Mouse (Mus musculus) embryo, embryonic 9.5 days (tissue): ENCODE results near the gene E2f4.

Experiments used
- DNase-seq: peaks from one replicate; pipeline ENCODE4 v3.0.0-alpha.2; 2017; ENCODE audit errors: extremely low spot score

The E2f4 gene

DNA sequence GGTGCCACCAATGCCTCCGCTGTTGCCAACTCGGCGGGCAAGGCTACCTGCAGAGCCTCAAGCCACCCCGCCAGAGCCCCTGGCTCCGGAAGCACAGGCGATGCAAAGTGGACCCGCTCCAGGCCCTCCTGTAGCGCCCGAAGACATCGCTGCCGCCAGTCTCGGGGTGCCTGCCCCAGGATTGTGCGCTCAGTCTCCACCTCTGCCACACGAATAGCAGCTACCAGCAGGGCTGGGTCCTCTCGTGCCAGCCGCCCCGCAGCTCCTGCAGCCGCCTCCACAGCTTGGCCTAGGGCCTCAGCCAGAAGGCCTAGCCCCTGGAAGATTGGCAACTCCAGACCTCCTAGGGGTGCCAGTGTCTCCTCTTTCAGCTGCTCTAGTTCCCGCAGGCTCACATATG is 4.1 kb upstream of the E2f4 start:
- no peak for DNase-seq

DNA sequence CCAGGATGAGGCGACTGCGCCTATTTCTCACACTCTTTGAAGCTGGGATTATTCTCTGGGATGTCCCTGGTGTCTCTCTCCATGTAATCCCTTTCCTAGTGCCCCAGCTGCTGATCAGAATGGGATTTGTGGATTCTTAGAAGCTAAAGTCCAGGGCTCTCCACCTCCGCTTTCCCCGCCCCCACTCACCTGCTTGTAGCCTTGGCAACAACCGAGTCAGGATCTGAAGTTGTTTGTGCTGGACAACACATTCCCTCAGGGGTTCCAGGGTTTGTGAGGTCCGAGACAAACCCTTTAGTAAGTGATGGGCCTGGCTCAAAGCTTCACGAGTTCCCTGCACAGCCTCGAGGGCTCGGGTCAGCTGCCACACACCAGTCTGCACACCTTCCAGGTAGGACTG is 2.7 kb upstream of the E2f4 start:
- DNase-seq, result no peak

DNA sequence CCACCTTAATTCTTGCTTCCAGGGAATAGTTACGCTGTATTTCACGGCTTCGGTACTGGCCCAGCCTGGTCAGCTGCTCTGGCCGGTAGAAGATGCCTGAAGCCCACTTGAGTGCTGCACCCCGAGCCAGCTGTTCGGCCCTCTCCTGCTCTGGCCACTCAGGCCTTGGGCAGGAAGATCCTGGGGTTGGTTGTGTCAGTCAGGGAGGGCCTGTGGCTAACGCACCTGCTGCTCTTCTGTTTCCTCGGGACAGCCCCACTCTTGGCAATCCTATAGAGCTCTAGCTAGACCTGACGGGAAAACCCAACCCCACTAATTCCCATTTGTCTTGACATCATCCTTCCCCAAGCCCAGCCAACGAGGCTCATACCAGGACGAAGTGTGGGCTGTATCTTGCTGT is 2.2 kb upstream of the E2f4 start:
- DNase-seq, result no peak

DNA sequence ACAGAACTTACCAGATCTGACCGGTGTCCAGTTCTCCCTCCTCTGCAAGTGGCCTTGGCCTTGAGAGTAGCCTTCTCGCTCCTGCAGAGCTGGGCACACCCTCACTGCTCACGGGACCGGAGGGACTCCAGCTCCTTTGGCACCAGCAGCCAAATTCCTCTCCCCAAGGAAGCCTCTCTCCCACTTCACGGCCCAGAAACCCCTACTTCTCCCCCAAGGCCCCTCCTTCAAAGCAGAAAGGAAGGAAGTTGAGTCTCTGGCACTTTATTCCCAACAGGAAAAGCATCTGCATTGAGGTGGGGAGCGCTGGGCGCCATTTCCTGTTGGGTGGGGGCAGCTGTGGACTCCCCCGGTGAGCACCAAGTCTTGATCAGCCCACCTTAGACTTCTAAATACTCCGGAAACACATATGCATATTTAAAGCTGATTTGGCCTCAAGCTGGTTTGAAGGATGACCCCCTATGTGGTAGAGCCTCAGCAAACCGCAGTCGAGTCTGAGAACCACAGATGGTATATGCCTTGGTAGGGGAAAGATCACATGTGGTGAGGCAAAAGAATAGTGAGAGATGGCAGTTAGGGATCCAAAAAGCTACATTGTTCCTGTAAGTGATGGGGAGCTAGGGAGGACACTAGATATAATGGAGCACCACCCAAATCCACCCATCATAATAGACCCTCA is 1.4 kb upstream of the E2f4 start, which contains the start of gene Exoc3l:
TSS of gene Exoc3l (minus strand) at position 207 of the 679 bp plus-strand sequence.
- DNase-seq, result no peak

DNA sequence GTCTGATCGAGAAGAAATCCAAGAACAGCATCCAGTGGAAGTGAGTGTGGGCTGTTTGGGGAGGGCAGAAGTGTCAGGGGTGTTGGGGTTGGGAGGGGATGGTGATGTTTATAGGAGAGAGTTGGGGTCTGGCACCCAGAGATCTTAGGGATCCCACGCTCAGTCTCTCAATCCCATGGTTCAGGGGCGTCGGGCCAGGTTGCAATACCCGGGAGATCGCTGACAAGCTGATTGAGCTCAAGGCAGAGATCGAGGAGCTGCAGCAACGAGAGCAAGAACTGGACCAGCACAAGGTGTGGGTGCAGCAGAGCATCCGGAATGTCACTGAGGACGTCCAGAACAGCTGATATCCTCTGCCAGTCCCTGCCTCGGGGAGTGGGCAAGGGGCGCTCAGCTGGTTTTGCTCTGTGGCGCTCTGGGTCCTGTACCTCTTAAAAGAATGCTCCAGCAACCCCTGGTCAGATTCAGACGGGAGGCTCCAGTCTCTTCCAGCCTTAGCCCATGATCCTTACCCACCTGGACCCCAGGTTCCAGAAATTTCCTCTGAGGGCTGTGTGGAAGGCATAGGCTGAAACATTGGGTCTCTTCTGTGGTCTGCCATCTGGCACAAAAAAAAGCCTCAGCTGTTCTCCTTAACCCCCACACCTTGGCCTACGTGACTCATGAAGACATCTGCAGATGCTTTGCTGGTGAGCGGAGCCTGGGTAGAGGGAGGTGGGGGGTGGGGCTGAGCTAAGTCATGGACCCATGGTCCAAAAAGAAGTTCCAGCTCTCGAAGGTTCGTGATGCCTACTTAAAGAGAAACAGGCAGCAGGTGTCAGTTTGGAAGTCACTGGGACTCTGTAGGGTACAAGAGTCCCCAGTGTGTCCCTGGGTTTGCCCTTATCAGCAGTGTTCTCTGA is 1.1 kb downstream of the E2f4 start:
- no peak for DNase-seq

DNA sequence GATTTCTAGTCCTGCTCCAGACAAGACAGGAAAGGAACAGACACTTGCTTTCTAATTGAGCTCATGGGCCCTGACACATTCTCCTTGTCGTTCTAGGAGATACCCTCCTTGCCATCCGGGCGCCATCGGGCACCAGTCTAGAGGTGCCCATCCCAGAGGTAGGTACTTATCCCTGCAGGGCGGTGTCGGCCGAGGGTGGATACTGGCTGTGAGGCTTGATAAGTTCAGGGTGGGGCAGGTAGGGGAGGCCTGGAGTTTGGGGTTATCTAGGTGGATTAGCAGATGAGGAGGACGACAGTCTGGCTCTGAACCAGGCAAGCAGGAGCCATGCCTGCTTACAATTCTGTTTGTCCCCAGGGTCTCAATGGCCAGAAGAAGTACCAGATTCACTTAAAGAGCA is 2.5 kb downstream of the E2f4 start:
- no peak for DNase-seq

DNA sequence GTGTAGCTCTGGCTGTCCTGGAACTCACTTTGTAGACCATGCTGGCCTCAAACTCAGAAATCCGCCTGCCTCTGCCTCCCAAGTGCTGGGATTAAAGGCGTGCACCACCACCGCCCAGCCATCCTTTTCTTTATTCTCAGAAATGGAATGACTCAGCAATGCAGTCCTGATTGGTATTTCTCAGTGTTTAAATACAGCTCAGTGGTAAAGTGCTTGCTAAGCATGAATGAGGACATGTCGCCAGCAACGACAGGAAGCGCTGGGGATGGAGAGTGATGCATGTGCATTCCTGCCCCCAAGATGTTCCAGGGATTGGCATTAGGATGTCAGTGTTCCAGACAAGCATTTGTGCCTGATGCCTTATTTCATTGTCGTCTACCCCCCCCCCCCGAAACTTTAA is 5.9 kb downstream of the E2f4 start:
- no peak for DNase-seq

DNA sequence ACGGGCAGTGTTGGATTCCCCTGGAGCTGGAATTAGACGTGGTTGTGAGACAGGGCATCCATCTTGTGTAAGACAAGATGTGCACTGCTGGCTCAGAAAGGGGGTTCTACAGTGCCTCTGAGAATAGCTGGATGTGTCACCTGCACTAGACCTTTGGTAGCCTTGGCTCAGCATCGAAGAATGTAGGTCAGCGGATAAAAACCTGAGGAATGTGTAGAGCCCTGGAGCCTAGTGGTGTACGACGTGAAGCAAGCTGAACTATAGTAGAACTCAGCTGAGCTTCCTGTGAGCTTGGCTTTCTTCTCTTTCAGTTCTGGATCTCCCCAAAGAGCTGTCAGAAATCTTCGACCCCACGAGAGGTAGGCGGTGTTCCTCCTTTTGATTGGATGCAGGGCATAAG is 6.4 kb downstream of the E2f4 start:
- DNase-seq, result no peak

DNA sequence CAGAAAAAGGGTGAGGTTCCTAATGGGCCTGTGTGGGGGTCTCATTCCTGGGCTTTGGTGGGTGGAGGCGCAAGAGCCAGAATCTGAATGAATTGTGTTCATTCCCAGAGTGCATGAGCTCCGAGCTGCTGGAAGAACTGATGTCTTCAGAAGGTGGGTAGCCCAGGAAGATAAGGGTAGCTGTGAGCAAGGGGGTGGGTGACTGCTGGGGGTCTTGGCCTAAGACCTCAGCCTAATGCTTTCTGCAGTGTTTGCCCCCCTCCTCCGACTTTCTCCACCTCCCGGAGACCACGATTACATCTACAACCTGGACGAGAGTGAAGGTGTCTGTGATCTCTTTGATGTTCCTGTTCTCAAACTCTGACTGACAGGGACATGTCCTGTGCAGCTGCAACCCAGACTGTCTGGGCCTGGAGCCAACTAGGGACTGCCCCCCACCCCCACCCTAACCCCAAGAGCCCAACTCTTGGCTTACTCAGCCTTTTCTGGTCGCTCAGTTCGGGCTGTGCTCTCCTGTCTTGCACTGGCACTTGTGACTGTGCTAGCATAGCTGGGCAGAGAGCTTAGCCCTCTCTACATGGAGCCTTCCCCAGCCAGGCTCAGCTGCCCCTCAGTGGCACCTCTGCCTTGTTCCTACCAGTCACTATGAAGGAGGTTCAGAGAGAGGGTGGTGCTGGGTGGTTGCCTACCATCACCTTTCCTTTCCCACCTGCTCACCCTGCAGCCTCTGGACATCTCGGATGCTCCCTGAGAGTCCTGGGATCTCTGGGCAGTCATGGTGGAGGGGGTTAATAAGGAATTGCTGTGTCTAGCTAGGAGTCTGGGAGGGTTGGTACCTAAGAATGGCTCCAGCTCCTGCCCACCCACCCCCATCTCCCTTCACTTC is 7.1 kb downstream of the E2f4 start:
- no peak for DNase-seq

DNA sequence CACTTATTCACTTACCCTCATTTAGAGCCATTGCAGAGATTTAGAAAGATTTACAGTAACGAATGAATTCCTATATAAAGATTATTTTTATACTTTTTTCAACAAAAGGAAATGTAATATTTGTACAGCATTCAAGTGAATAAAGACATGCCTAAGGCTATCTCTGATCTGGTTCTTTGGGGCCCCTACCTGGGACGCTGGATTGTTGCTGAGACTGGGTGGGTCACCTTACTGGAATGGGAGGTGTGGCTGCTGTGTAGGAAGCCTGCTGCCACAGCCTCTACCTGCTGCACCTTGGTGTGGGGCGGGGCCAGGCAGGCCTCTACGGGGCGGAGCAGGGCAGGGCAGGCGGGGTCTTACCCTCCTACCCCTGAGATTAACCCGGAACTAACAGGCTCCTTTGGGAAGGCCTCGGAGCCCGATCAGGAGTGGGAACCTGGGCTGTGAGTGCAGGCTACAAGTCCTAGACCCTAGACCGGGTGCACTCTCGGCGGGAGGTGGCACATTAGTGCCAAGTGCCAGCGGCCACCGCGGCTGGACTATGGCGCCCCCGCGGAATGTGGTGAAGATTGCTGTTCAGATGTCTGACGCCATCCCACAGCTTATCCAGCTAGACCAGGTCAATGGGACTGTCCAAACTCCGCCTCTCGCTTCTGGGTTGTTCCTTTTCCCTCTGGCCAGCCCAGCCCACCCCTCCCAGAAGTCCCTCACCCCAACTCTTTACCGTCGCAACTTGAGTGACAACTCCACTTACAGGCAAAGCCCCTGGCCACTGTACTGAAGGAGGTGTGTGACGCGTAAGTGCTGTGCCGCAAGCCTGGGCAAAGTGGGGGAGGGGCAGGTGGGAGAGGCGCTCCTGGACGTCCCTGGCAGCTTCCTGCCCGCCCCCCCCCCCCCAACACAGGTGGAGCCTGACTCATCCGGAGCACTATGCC is 8.0 kb downstream of the E2f4 start, which contains the start of gene Elmo3:
TSS of gene Elmo3 (plus strand) at position 391 of the 935 bp plus-strand sequence.
- DNase-seq, result peak; percentile 69

DNA sequence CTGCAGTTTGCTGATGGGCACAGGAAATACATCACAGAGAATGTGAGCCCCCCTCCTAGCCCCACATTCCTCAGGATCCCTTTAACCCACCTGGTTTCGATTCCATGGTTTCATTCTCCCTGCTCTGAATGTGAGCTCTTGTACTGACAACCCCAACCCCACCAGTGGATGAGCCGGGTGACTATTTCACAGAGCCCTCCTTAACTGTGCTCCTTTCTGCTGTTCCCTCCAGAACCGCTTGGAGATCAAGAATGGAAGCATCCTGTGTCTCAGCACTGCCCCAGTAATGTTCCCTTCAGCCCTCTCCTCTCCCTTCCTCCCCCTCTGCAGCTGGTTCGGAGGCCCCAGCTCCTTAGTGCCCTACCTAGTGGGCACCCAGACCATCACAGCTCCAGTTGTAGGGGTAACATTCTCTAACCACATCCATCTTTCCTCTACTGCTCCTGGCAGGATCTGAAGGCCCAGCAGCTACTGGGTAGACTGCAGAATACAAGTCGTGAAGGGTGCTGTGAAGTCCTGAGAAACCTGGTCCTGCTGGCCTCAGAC is 8.8 kb downstream of the E2f4 start:
- no peak for DNase-seq

DNA sequence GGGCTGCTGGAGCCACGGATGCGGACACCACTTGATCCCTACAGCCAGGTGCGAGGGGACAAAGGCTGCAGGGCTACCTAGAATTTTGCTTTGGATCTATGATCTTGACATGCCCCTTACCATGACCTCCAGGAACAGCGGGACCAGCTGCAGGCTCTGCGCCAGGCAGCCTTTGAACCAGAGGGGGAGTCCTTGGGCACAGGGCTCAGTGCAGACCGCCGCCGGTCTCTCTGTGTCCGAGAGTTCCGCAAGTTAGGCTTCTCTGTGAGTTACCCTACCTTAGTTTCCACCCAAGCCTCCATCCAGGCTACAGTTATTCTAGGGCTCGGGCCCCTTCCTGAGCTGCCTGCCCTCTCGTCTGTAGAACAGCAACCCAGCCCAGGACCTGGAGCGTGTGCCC is 10.2 kb downstream of the E2f4 start:
- DNase-seq, result no peak

DNA sequence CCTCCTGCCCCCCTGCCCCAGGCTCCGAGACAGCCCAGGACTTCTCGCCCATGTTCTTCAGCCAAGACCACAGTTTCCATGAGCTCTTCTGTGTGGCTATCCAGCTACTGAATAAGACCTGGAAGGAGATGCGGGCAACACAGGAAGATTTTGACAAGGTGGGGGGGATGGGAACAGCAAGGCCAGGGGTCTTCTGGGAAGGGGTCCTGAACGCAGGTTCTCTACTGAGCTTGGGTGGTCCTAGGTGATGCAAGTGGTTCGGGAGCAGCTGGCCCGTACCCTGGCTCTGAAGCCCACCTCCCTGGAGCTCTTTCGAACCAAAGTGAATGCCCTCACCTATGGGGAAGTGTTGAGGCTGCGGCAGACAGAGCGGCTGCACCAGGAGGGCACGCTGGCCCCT is 11.0 kb downstream of the E2f4 start:
- DNase-seq, result no peak

DNA sequence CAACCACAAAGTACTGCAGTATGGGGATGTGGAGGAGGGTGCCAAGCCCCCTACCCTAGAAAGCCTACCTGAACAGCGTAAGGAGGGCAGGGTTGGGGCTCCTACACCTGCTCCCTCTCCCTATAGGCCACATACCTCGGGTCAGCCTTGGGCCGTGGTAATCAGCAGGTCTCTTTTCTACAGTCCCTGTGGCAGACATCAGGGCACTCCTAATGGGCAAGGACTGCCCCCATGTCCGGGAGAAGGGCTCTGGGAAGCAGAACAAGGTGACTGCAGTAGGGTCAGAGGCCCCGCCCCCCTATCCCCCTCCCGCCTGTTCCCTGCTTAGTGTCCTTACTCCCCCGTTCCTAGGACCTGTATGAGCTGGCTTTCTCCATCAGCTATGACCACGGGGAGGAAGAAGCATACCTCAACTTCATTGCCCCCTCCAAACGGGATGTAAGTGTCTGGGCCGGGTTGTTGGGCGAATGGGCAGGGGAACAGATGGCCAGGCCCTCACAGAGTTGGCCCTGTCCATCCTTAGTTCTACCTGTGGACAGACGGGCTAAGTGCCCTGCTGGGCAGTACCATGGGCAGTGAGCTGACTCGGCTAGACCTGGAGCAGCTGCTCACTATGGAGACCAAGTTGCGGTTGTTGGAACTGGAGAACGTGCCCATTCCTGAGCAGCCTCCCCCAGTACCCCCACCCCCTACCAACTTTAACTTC is 11.8 kb downstream of the E2f4 start:
- DNase-seq, result no peak

DNA sequence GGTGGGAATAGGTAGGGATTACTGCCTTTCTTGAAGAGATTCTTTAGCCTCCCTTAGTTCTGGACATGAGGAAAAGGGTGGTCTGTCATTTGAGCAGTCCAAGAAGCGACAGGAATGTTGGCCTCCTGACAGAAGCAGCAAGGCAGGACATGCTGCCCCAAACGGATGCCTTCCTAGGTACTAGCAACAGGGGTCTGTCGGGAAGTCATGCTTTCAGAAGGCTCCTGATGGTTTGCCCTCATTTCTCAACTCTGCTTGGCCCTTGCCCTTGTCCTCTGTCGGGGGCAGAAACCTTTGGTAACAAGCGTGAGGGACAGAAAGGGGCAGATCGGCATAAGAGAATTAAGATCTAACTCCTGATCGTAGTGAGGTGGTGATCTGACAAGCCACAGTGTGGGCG is 12.7 kb downstream of the E2f4 start:
- no peak for DNase-seq

DNA sequence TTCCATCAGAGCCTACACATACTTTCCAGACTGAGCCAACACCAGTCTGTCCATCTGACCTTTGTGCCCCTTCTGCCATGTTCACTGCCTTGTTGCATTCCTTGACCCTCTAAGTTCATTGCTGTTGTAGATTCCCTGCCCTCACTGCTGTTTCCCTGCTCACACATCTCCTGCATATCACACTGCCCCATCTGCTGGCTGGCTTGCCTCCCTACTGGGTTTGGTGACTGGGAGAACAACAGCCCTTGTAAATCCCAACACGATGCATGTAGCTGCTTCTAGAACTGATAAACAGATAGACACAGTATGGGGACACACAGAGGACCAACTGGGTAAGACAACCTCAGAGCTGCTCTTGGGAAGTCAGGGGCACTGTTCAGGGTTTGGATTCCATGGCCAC is 14.3 kb downstream of the E2f4 start:
- DNase-seq, result no peak

DNA sequence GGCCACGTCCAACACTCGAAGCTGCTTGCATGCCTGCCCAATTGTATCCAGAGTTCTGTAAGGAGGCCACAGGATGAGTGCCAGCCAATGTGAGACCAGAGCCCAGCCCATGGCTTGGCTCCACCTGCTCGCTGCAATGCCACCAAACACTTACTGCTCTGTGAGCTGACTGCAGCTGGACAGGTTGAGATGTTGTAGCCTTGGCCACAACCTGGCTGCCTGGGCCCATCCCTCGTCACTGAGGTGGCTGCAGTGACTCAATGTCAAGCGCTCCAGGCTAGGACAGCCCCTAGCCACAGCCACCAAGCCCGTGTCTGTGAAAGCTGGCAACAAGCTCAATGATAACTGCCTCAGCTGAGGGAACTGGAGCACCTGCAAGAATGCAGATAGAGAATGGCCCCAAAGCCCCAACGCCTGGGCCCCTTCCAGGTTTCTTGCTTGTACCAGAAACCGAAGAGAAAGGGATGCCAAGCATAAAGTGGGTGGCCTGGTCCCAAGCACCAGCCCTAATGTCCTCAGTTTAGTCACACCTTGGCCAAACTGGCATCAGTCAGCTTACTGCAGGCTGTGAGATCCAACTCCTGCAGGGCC is 15.5 kb downstream of the E2f4 start:
- no peak for DNase-seq

DNA sequence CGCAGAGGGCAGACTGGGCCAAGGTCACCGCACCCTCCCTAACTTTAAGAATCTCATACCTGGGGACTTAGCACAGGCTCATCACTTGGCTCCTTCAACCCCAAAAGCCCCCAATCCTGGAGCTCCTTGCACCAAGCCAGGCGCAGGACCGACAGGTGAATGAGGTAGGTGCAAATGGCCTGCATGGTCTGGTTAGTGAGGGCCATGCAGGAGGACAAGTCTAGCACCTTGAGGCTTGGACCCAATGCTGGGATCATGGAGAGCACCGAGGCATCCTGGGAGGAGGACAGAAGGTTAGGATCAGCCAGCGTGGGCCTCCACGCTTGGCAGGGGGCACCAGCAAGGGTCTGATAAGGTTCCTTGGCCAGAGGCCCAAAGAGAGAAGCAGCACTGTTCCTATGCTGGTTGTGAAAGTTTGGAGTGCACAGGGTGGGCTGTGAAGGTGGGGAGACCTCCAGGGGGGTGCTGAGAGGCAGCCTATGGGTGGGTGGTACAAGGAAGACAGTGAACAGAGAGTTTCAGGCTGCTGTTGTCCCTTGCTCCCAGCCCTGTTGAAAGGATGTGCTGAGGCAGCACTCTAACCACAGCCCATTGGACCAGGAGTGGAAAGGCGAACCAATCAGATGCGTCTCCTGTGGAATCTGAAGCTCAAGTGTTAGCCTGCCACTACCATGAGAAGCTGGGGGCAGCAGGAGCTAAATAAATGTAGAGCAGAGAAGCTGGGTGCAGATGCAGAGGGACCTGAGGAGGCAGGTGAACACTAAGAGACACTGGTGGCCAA is 16.3 kb downstream of the E2f4 start:
- no peak for DNase-seq
